Mouse (Mus musculus) forelimb bud, embryonic 11.5 days (tissue): ENCODE measurements around the gene AC140267.1.

Experiments used
- DNase-seq: peaks from one replicate; pipeline ENCODE4 v3.0.0-alpha.2; 2012; ENCODE audit warnings: low read depth, low spot score

The AC140267.1 gene

DNA sequence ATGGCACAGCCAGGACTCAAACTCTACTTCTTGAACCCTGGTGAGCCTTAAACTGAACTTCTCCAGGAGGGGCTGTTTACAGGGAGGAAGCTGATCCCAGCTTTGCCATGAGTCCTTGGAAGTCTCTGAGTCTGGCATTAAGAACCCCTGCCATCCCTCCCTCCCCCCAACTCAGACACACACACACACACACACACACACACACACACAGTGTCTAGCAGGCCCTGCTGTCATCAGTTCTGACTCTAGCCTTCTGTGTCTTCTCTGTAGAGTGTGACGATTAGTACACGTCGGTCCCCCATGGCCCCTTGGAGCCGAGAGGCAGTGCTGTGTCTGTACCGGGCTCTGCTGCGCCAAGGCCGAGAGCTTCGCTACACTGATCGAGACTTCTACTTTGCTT is at the start of gene AC140267.1:
Gene AC140267.1, plus strand, starts transcription at position 301 of the 400 bp plus-strand sequence.
- no peak for DNase-seq

DNA sequence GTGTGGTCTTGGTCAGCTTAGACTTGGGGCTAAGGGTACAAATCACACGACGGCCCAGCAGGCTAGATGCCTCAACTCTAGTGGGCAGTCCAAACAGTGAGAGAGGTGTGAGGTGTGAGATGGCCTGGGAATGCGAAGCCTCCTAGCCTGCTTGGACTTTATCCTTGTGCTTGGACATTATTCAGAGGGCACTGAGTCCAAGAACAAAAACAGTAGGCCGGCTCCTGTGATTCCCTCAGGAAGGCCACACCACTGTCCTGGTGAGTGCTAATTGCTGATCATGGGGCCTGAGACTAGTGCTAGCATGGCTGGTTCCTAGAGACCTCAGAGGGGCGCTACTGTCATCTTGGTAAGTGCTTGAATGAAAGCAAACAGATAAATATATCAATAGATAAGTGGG is 46.7 kb upstream of the AC140267.1 start:
- DNase-seq = no peak

DNA sequence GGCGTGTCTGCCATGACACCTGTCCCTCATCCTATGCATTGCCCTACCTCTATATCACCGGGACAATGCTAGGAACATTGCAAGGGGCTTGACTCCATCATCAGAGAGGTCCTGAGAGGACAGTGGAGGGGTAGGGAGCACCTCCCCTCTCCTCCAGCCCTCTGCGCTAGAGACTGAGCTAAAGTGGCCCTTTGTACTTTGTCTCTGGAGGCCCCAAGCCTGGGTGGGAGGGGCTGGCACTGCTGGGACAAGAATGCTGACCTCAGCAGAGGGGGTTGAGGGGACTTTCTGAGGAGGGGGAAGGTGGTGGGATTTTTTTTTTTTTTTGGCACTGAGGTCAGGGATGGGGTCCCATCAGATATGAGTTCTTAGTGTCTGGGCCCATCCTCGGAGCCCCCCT is 45.6 kb upstream of the AC140267.1 start:
- no peak for DNase-seq

DNA sequence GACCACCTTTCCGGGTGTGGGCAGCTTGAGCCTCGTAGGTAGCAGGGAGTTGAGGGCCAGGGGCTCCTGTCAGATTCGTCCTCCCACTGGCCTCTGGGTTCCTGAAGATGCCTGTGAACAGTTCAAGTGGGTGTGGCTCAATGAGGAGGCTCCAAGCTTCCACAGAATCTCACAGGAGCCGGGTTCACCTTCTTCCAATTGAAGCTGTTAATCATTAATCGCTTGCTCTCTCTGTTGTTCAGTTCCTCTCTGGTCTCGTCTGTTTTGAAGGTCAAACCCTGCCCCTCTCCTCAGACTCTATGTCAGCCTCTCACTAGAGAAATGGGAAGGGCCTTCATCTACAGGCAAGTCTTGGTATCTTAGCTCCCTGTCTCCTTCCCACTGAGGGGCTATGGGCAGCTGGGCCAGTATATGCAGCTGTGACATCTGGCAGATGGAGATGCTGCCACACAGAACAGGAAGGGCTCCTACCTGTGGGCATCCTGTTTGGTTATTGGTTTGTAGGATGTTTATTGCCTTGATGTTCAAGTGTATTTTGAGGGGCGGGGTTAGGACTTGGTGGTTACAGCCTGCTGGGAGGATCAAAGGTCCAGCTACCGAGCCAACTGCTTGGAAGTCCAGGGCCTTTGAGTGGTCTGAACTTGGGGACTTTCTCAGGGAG is 43.9 kb upstream of the AC140267.1 start:
- no peak for DNase-seq

DNA sequence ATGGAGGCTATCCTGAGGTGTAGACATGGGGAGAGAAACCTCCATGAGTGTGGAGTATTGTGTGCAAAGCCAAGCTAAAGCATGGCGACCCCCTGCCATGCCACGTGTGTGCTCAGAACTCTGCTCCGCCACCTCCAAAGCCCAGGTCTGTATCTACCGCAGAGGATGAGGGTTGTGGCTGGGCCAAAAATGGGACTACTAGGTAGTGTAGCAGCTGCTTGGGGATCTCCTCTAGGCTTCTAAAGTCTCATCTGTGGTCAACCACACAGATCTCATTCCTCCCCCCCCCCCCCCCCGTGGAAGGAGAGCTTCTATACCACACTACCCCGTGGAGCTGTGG is 43.4 kb upstream of the AC140267.1 start:
- no peak for DNase-seq

DNA sequence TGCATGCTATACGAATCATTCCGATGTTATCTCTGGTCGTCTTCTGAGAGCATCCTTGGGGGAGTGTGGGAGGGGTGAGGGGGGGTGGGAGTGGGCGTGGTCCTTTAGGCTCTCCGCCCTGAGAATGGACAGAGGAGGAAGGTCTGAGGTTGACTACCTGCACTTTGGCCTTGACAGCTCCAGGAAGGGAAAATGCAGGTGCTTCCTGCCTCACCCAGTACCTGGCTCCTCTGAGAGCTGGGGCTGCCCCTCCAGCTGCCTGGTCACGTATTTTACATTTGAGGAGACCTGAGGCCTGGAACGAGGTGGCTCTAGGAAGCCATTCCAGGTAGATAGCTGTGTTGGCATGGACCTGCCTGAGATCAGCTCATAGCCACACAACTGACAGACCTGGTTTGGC is 42.8 kb upstream of the AC140267.1 start:
- DNase-seq = no peak

DNA sequence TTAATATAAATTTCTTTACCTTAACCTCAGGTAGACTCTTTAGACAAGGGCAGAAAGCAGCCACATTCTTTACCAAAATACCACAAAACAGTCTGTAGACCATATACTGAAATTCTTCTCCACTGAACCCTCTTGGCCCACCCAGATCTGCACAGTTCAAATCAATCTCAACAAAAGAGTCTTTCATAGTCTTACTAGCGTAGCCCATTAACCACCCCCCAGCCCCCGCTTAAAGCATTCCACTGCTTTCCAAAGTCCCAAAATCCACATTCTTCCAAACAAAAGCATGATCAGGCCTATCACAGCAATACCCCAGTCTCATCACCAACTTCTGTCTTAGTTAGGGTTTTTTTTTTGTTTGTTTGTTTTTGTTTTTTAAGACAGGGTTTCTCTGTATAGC is 36.1 kb upstream of the AC140267.1 start:
- DNase-seq = no peak

DNA sequence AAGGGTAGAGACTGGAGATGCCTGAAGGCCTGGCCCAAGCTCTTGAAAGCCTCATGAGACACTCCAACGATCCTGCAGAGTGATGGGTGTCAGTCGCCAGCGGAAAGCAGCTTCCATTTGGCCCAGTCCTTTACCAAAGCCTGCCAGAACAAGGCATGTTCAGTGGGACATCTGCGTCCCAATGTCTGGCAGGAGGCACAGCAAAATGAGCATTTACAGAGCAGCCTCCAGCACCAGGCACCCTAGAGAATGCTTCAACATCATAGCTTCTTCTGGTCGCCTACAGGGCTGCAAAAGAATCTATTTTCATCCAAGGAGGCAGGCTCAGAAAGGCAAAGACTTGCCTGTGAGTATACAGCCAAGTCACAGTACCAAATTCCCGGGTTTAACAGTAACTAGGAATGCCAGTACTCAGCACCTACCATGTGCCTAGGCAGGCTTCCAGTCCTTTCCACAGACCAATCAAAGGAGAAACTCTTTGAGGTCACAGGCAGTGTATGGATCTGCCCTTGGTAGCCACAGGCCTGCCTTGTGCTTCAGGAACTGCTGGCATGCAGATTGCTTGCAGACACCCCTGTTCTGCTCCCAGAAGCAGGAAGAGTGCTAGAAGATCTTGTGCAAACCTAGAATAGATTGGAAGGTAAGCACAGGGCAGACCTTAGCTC is 33.4 kb upstream of the AC140267.1 start:
- no peak for DNase-seq

DNA sequence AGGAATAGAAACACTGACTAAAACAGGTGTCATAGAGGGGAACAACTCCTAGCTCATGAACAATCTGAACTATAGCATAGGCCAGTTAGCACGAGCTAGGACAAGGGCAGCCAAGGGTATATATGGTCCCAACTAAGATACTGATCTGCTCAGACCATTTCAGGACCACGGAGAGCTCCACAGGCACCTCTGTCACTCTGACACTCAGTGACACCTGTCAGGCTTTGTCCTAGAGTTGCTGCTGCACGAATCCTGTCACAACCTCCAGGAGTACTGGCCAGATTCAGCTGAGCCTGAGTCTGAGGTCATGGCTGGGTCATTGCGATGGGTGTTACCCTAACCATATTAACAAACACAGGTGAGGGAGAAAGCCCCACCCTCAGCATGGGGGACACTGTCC is 32.2 kb upstream of the AC140267.1 start:
- DNase-seq = peak; percentile 71

DNA sequence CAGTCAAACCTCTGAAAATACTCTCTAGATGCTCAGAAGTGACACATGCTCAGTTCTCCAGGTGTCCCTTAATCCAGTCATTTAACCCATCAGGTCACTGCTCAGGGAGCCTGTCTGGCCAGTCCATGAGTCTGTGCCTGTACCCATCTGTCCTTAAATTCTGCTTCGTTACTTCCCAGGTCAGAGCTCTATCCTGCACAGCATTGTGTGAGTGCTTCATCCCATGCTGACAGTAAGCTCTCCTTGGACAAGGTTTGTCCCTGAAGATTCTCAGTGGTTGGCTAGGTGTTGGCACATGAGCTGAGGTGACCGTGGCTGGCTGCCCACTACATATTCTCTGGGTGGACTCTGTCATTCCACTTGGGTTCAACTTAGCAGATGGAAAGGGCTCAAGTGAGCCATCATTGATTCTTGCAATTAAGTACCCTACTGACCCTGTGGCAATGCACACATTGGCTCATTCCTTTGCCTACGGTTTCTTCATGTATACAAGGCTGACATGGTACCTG is 29.5 kb upstream of the AC140267.1 start:
- DNase-seq = no peak

DNA sequence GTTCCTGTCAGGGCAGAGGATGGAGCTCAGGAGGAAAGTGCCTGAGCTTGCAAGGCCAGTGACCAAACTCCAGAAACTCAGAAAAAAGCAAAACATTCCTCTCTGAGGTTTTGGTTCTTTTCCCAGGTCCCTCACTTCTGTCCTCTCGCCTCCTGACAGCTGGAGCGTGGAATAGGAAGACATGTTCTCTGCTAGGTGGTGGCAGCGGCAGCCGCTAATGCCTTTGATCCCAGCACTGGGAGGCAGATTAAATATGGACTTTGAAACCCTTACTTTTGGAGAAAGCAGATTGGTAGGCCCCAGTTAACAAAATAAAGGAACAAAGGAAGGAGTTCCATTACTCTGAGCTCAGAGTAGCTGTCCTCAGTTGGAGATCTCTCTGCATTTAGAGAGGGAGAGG is 27.2 kb upstream of the AC140267.1 start:
- no peak for DNase-seq

DNA sequence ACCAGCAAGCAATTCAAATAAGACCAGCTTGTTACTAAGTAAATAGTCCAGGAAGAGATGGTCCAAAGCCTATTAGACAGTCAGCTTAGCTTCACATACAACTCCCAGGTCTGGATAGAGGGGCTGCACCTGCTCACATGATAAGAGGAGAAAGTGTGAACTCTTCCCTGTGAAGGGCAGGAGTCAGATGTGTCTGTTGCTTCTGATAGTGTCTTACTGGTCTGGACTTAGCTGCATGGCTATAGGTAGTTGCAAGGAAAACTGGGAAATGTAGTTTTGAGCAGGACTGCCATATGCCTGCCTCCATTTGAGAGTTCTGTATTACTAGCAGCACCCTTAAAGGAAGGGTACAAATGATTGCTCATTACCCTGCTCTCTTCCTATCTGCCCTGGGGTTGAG is 21.9 kb upstream of the AC140267.1 start:
- DNase-seq = no peak

DNA sequence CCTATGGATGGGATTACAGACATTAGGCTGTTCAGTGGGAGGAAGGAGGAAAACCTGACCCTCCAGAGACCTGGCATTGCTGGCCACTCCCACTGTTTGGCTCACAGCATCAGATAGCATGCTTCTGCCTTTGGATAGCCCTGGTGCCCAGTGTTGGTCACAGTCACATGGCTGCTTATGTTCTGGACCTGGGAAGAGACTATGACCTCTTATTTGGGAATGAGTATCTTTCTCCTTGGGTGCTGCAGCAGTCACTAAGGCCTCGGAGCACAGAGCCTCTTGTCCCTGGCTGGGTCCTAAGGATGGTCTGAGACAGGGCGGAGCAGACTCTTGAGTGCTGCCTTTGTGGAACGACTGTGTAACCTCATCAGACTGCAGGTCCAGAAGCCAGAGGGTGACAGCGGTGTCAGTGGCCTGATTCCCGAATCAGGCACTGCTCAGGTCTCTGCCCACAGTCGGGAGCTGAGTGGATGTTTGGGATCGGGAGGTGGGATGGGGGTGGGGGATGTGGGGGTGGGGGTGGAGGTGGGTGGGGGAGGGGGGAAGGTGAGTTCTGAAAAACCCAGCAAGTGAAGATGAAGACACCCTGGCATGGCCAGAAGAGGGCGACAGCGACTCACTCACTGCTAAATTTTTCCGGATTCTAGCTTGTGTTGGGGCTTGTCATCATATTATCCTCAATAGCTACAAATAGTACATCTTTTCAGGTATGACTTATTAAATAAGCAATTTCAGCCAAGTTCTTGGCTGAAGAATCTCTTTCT is 19.7 kb upstream of the AC140267.1 start:
- DNase-seq = no peak

DNA sequence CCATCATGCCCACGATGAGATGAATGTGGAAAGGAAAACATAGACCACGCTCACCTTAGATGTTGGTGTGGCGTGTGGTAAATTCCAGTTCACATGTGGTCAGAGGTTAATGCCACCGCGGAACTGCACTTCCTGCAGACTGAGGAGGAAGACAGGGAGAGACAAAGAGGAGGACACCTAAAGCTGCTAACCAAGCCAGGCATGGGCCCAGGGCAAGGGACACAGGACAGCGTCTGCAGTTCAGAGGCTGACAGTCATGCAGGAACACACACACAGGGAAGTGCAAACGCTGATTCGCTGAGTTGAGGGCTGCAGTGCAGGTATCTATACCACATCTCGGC is 19.2 kb upstream of the AC140267.1 start:
- DNase-seq = no peak

DNA sequence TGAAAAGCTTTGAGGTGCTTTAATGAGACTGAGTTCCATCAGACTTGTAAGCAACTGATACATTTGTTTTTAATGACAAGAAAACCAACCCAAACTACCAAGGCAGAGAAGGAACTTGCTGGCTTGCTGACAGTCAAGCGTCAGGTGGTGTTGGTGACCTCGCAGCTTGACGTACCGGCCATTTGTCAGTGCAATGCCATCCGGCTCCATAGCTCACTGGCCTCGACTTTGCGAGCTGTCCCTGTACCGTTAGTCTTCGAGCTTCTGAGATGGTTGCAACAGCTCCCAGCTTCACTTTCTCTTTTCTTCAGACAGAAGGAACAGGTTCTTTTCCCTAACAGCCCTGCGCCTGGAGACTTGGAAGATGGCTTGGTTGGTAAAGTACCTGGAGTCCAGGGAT is 18.2 kb upstream of the AC140267.1 start:
- no peak for DNase-seq

DNA sequence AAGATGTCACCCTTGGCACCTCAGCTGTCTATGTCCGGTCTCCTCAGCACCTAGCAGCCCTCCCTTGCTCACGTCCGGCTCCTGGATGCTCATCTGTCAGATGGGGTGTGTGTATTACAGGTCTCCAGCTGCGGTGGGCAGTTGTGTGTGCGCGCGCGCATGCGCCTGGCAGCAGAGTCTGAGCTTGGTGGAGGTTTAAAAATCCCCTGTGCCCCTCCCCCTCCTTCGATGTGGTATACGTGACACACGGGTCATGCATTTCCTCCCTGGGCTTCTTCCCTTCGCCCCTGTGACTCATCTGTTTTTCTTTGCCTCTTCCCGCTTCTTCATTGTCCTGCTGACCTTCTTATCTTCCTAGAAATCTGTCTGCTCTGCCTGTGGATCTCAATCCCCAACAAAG is 16.4 kb upstream of the AC140267.1 start:
- DNase-seq = no peak

DNA sequence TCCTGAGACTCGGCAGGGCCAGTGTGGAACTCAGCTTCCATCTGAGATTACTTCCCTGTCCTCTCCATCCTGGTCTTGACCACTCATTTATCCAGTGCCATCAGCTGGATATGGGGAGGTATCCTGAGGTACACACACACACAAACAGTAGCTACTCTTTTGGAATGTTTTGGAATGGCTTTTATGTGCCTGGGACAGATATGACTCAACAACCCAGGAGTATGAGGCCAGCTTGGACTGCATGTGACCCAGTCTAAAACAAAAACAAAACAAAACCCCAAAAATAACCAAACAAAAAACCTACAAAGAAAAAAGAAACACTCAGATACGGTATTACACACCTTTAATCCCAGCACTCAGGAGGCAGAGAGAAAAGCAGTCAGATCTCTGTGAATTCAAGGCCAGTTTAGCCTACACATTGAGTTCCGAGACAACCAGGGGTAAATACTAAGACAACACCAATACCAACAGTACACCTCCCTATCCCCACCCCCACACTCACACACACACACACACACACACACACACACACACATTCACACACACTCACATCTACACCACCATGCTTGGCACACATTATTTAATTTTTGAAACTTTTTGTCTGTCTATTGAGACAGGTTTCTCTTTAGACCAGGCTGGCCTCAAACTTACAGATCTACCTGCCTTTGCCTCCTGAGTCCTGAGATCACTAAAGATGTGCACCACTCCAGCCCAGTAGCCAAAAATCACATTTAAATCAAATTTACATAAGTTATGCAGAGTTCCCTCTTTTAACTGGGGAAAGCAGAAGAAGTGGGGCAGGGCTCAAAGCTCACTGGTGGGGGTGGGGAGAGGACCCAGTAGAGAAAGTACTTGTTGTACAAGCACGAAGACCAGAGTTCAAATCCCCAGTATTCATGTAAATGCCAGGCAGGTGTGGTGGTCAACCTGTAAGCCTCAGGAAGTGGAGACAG is 15.7 kb upstream of the AC140267.1 start:
- DNase-seq = no peak

DNA sequence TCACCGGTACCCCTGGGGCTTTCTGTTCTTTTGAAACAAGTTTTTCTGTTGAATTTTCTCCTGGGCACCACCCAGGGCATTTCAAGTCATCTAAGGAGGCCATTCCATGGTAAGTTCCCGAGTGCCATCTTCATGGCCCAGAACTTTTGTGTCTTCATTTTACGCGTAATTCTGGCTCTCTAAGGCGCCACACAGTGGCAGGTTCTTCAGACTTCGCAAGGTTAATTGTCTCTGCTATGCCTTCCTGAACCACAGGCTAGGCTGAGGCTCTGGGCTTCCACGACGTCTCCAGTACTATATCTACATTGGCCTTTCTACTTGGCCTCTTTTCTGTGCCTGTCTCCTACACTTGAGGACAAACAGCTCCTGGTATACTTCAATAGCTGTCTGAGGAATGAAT is 14.6 kb upstream of the AC140267.1 start:
- DNase-seq = no peak

DNA sequence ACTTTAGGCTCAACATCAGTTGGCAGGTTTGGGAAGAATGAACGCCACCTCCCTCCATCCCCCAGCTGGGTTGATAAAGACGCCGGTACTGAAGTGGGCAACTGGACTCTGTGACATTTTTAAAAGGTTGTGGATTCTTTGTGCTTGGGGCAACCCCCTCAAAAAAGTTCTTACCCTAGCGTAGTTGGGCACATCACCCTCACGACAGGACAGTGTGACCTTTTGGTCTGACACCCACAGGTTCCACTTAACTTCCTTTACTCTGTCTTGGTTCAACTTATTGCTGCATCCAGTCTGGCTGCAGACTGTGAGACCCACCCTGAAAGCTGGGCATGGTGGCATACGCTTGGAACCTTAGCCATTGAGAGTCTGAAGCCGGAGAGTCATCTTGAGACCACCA is 11.9 kb upstream of the AC140267.1 start:
- DNase-seq = no peak

DNA sequence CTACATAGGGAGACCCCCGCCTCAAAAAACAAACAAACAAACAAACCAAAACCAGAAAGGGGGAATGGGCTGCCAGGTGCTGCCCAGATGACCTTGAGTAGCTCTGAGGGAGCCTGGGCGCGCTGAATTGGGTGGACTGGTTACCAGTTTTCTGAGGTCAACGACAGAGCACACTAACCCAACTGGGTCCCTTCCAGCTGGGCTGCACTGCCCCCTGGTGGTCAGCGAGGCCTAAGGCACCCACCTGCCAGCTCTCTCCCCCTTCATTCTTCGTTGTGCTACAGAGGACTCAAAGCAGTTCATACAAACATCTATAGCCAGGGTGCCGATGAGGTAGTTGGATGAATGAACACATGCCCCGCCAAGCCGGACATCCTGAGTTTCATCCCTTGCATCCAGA is 10.4 kb upstream of the AC140267.1 start:
- DNase-seq = peak; percentile 76

DNA sequence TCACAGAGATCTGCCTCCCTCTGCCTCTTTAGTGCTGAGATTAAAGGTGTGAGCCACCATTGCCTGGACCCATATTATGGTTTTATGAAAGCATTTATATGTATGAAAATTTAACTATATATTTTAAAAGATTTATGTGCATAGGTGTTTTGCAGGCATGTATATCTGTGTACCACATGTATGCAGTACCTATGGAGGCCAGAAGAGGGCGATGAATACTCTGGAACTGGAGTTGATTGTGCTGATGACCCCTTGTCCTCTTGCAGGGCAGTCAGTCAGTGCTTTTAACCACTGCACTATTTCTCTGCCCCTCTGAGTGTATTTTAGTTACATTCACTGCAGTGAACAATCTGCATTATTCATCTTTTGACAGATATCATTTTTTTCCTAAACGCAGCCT is 9.8 kb upstream of the AC140267.1 start:
- DNase-seq = peak; percentile 72
